Mouse (Mus musculus) midbrain, embryonic 15.5 days (tissue): ENCODE data around the gene Dpf2. TPM values are rescaled to one million over a fixed set of nuclear protein-coding genes. Genes with fewer than 3 reads are reported as not detected.

Experiments
- ATAC-seq: fragments of 200-750 bp; cut with Nextera tagmentation; replicated peaks from 2 replicates; pipeline ENCODE4 v1.8.0; 2017; ENCODE audit warnings: moderate TSS enrichment
- H3K27ac ChIP-seq: fragments of 300-500 bp; sonication (generic); 2 replicates; pipeline ENCODE4 v1.5.1; 2015; ENCODE audit warnings: mild to moderate bottlenecking, inconsistent platforms
- H3K27me3 ChIP-seq: fragments of 300-500 bp; sonication (generic); replicated peaks from 2 replicates; pipeline ENCODE4 v1.6.1; 2015; ENCODE audit warnings: inconsistent platforms
- H3K36me3 ChIP-seq: fragments of 300-500 bp; sonication (generic); replicated peaks from 2 replicates; pipeline ENCODE4 v1.6.1; 2015; ENCODE audit warnings: inconsistent platforms
- H3K4me1 ChIP-seq: fragments of 300-500 bp; sonication (generic); 2 replicates; pipeline ENCODE4 v1.6.1; 2015; ENCODE audit warnings: inconsistent platforms
- H3K4me2 ChIP-seq: fragments of 300-500 bp; sonication (generic); 2 replicates; pipeline ENCODE4 v1.6.1; 2015; ENCODE audit warnings: inconsistent platforms, mild to moderate bottlenecking, moderate library complexity
- H3K4me3 ChIP-seq: fragments of 300-500 bp; sonication (generic); 2 replicates; pipeline ENCODE4 v1.5.1; 2015; ENCODE audit warnings: mild to moderate bottlenecking, inconsistent platforms
- H3K9ac ChIP-seq: fragments of 300-500 bp; sonication (generic); 2 replicates; pipeline ENCODE4 v1.6.1; 2015; ENCODE audit warnings: mild to moderate bottlenecking, inconsistent platforms
- H3K9me3 ChIP-seq: fragments of 300-500 bp; sonication (generic); 2 replicates; pipeline ENCODE4 v1.6.1; 2016; ENCODE audit warnings: inconsistent platforms
- WGBS: fragments of 180-500 bp; shearing (Covaris S2); methylation state at CpG from one replicate; pipeline ENCODE4 v1.1.7; 2015; ENCODE audit warnings: mixed read lengths; 5-methylcytosine and 5-hydroxymethylcytosine counted together
- polyA plus RNA-seq: library from polyadenylated mRNA; unstranded; fragments of >200 nt; fragmentation: Nextera tagmentation; extraction: Ambion mirVana; gene quantifications from 2 replicates; pipeline ENCODE4 v1.2.1, GENCODE M21; 2015

The Dpf2 gene
- polyA plus RNA-seq, 1 experiment from 2014 or later = 122 TPM

DNA sequence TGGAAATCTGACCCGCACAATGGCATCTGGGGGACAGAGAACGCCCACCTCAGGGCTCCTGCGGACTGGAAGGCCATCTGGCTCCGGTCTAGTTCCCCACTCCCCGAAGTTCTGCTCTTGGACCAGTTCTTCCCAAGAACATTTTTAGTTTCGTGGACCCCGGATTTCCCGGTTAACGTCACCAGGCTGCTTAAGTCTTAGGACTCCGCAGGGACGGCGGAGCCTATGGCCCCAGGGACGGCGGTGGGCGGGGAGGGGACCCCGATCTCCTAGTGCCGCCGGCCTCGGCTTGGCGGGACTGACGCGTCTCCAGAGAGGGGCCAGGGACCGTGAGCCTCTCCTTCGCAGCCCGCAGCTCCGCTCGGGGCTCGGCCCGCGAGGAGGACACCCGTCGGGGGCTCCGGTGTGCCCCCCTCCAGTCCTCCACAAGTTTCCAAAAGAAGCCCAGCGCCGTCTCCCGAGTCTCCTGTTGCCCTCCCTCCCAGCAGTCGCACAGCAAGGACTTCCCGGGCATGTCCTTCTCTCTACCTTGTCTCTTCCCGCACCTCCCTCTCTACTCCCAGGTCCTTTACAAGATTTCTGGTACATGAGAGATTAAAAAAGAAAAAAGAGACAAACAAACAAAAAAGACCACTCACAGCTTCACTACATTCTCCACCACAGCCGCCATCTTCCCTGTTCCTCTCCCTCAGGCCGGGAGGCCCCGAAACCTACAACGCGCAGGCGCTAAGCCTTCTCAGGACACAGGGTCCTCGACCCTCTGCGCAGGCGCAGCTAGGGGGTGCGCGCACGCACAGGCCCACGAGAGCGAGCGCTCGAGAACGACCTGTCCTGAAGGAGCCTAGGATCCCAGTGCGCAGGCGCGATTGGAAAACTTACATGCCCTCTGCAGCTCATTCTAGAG lies 455 bp downstream of the Dpf2 start:
- Histone ChIP-seq H3K36me3 (peaks cover 3% of the 10 kb centered on the region; the same call in 1 of the 2 replicates), H3K4me1 (peaks cover 38% of the 10 kb centered on the region), H3K4me2 (peak overlapping the region; percentile 88), H3K27ac (peak overlapping the region; percentile 85), H3K9ac (peak overlapping the region; percentile 87), H3K9me3 (no peaks in the 10 kb centered on the region), H3K4me3 (peak overlapping the region; percentile 96), H3K27me3 (no peaks in the 10 kb centered on the region)
- WGBS = under 1% methylated on average over 59 of the region's 59 CpGs
- peak; percentile 91 for ATAC-seq

DNA sequence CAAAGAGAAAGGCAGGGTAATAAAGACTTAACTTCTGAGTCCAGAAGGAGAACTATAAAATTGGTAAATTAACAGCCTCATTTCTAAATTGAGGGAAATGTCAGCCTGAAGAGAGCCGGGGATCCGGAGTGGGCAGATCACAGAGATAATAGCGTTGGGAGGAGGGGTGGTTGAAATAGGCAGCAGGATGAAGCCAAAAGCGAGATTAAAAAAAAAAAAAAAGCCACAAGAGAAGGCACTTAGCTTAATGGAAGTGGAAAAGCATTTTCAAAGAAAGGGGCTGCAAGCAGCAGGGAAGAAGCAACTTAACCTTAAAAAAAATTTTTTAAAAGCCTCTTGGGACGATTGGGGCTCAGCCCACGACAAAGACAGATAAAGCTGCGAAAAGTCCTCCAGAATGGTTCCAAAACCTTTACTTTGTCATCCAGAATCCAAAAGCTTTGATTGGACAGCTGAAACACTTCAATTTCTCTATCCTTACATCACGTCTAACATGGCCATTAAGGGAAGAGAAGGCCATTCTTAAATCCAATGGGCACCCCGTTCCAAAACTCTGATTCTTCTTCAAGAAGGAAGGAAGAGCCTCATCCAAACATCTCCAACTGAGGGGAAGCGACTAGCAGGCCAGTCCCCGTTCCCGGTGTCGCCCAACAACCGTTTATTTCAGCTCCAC lies 1.2 kb downstream of the Dpf2 start:
- no peaks in the 10 kb centered on the region for H3K27me3 ChIP-seq
- H3K9ac ChIP-seq = peak overlapping the region; percentile 87
- ATAC-seq = no peak
- H3K4me1 ChIP-seq = peaks cover 38% of the 10 kb centered on the region
- peaks cover 3% of the 10 kb centered on the region for H3K36me3 ChIP-seq
- H3K4me2 ChIP-seq = peak overlapping the region; percentile 88
- no peaks in the 10 kb centered on the region for H3K9me3 ChIP-seq
- H3K4me3 ChIP-seq = peak overlapping the region; percentile 96
- H3K27ac ChIP-seq = peak overlapping the region; percentile 85
- 4% methylated on average over 14 of the region's 14 CpGs for WGBS

DNA sequence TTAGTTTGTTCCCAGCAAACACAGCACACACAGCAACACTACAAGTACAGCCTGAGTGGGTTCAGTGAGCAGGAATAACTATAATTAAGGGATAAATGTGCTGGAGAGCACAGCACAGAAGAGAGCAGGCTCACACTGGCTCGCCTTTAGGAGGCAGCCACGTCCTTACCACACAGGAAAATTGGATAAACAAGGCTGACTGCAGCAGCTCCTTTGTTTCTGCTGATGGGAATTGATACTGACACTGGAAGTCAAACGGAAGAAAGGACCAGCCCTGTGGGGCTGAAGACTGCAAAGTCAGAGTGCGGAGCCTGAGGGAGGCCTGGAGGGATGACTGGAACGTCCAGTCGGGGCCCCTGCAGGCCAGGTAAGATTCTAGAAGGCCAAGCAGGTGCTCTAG lies 2.6 kb downstream of the Dpf2 start:
- peak overlapping the region; percentile 25 for H3K4me3 ChIP-seq
- peaks cover 38% of the 10 kb centered on the region for H3K4me1 ChIP-seq
- H3K4me2 ChIP-seq = peak overlapping the region; percentile 88
- WGBS = 35% methylated on average over 6 of the region's 6 CpGs
- no peak for ATAC-seq
- peaks cover 16% of the 10 kb centered on the region for H3K36me3 ChIP-seq
- peak overlapping the region; percentile 44 for H3K9ac ChIP-seq
- H3K27ac ChIP-seq = peak overlapping the region; percentile 66
- no peaks in the 10 kb centered on the region for H3K9me3 ChIP-seq
- H3K27me3 ChIP-seq = no peaks in the 10 kb centered on the region

DNA sequence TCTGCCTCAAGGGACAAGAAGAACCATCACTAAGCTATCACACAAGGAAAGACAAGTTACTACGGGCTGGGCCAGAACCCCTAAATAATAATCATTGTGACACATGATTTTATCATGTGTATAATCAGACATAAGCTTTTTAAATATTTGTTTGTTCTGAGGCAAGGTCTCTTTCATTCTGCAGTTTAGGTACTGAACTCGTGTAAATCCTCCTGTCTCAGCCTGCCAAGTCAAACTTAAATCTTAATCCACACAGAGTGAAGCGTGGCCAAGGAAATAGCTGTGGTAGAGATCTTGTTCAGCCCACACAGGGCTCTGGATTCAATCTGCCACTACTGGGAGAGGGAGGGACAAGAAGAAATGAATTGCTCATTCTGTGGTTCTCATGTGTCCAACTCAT lies 5.5 kb downstream of the Dpf2 start:
- 86% methylated on average over 3 of the region's 3 CpGs for WGBS
- H3K36me3 ChIP-seq = peaks cover 46% of the 10 kb centered on the region

DNA sequence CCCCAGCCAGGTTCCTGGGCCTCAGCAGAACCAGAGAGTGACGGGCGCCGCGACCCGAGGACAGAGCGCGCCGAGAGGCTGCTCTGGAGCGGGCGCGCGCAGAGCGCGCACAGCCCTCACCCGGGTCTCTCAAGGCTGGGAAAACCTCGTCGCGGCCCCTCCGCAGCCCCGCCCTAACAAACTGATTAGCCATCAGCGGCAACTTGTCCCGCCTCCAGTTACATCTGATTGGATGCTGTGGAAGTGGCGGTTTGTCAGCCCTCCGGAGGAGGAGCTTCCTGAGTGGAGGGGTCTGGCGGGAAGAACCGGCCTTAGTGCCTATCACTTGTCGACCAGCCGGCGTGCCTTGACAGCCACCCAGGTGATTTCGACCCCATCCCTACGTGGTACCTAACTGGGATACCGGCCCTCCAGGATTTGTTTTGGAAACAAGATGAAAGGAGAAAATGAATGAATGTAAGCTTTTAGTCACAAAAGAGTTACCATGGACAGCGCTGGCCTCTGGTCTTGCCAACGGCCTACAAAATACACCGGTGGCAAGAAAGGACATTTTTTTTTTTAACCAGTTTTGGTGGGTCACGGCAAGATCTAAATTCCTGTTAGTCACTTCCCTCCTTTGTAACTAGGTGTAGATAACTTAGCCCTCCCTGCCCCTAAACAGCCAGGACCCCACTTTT lies 18.7 kb downstream of the Dpf2 start, which contains the start of gene Tigd3:
Tigd3 (minus strand) TSS at position 148 of the 677 bp plus-strand sequence.
- H3K27ac ChIP-seq = peak within 1 kb of the TSS; percentile 84
- 5% methylated on average over 36 of the region's 36 CpGs for WGBS
- H3K4me3 ChIP-seq = peak within 1 kb of the TSS; percentile 67
- ATAC-seq = peak; percentile 97
- H3K4me2 ChIP-seq = peak within 1 kb of the TSS; percentile 68
- H3K9ac ChIP-seq = peak within 1 kb of the TSS; percentile 79
- no peaks in the 10 kb centered on the region for H3K9me3 ChIP-seq
- peaks cover 9% of the 10 kb centered on the region for H3K36me3 ChIP-seq
- H3K27me3 ChIP-seq = no peaks in the 10 kb centered on the region
- H3K4me1 ChIP-seq = peaks cover 23% of the 10 kb centered on the region

More for the DNA sequence above, 5.5 kb downstream of the Dpf2 start:
- Histone ChIP-seq H3K9ac (no peak overlapping the region), H3K4me1 (peaks cover 31% of the 10 kb centered on the region), H3K27ac (no peak overlapping the region), H3K27me3 (no peaks in the 10 kb centered on the region), H3K4me2 (no peak overlapping the region), H3K9me3 (no peaks in the 10 kb centered on the region), H3K4me3 (no peak overlapping the region)
- ATAC-seq = no peak

DNA sequence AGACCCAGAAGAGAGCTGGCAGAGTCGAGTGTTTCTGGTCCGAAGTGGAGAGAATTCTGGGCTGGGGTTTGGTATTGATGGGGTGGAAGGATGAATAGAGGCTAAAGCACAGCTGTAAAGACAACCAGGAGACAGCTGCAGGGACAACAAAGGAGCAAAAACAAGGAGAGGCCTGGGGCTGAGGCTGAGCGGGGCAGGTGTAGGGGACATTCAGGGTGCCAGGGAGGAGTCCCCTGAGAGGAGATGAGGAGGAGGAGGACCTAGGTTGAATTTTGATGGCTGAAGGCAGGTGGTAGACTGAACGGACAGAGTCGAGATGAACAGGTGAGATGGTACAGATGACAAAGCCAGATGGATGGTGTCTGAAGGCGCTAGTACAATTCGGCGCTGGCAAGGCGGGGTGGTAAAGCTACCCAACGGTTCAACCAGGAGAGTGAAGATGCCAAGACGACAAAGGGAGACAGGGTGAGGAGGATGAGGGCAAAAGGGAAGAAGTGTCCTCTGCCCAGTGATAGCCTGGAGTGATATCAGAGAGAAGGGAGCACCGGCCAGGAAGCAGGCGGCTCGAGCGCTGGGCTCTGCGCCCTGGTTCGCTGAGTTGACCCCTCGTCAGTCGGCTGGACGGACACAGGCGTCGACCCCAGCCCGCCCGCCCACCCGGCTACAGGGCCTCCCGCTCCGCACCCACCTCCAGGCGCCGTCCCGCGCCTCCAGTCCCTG lies 19.4 kb downstream of the Dpf2 start:
- Histone ChIP-seq H3K9me3 (no peaks in the 10 kb centered on the region), H3K27ac (peak overlapping the region; percentile 84), H3K4me2 (peak overlapping the region; percentile 68), H3K4me3 (peak overlapping the region; percentile 67), H3K9ac (peak overlapping the region; percentile 79), H3K36me3 (peaks cover 7% of the 10 kb centered on the region; the same call in 1 of the 2 replicates), H3K4me1 (peaks cover 26% of the 10 kb centered on the region), H3K27me3 (no peaks in the 10 kb centered on the region)
- peak; percentile 57 for ATAC-seq
- WGBS = 5% methylated on average over 30 of the region's 31 CpGs

DNA sequence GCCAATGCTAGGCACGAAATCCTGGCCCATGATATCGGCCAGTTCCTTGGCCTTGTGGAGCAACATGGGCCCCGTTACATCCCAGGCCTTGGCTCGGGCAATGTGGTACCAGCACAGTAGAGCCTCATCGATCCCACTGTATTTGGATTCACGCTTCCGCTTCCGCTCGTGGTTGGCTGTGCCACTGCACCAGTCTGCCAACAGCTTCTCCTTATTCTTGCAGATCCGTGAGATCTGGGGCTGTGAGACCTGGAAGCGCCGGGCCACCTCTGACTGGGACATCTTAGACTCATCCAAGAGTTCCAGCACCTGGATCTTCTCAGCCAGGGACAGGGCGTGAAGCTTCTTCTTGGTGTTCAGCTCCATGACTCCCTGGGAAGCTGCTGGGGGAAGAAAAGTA lies 20.1 kb downstream of the Dpf2 start:
- Histone ChIP-seq H3K9me3 (no peaks in the 10 kb centered on the region), H3K4me1 (peaks cover 26% of the 10 kb centered on the region), H3K4me3 (peak overlapping the region; percentile 67), H3K4me2 (peak overlapping the region; percentile 68), H3K36me3 (peaks cover 4% of the 10 kb centered on the region; the same call in 1 of the 2 replicates), H3K27me3 (no peaks in the 10 kb centered on the region), H3K27ac (peak overlapping the region; percentile 84; the same call in 1 of the 2 replicates), H3K9ac (peak overlapping the region; percentile 79)
- no peak for ATAC-seq
- 90% methylated on average over 13 of the region's 13 CpGs for WGBS

DNA sequence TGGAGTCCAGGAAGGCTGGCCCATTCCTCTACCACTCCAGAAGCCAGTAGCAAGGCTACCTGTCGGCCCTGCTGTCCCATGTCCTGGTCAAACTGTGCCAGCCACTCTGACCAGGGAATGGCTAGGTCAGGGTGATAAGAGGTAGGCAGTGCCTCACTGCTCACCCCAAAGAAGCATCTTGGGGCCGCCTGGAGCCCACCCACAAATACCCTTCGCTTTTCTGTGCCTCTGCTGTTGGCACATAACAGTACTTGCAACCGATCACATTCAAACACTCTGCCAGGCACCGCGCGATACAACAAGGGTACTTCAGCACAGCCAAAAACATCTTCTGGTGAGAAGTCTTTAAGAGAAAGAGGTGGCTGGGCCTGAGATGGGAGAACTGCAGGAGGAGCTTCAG lies 20.5 kb downstream of the Dpf2 start:
- H3K4me3 ChIP-seq = no peak overlapping the region
- no peak overlapping the region for H3K27ac ChIP-seq
- no peaks in the 10 kb centered on the region for H3K27me3 ChIP-seq
- no peak overlapping the region for H3K9ac ChIP-seq
- peaks cover 26% of the 10 kb centered on the region for H3K4me1 ChIP-seq
- H3K4me2 ChIP-seq = peak overlapping the region; percentile 68; the same call in 1 of the 2 replicates
- no peak for ATAC-seq
- H3K9me3 ChIP-seq = no peaks in the 10 kb centered on the region
- 93% methylated on average over 7 of the region's 7 CpGs for WGBS
- H3K36me3 ChIP-seq = peaks cover 4% of the 10 kb centered on the region; the same call in 1 of the 2 replicates

DNA sequence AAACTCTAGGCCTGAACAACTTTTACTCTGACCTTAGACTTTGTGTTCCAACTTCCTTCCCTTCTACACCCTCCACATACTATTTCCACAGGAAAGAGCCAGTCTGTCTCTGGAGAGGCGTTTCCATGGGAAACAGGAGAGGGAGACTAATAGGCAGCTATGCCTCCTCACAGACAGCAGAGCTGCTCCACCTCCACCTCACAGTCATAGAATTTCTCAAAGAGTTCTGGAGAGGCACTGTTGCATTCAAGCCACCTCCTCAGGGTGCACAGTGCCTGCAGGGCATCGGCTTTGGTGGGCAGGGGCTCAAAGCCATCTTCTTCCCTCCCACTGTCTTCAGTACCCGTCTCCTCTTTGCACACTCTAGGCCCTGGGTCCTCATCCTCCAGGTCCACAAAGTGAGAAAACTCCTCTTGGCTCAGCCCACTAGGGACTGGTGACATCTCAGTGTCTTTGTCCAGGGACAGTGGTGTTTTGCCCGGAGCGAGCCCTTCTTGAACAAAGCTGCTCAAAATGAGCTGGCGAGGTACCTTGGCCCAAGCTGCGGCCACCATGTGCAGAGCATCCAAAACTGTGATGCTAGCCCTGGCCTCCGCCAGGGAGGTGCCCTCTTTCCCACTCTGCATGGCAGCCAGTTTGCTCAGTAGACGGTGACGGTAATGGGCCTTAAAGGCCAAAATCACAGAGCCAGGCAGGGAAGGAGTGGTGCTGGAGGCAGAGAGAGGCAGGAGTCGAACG lies 21.1 kb downstream of the Dpf2 start:
- H3K9me3 ChIP-seq = no peaks in the 10 kb centered on the region
- no peak overlapping the region for H3K4me3 ChIP-seq
- no peak overlapping the region for H3K9ac ChIP-seq
- no peak for ATAC-seq
- no peak overlapping the region for H3K27ac ChIP-seq
- no peaks in the 10 kb centered on the region for H3K27me3 ChIP-seq
- H3K4me2 ChIP-seq = no peak overlapping the region
- 93% methylated on average over 12 of the region's 12 CpGs for WGBS
- H3K4me1 ChIP-seq = peaks cover 26% of the 10 kb centered on the region
- H3K36me3 ChIP-seq = peaks cover 4% of the 10 kb centered on the region; the same call in 1 of the 2 replicates

DNA sequence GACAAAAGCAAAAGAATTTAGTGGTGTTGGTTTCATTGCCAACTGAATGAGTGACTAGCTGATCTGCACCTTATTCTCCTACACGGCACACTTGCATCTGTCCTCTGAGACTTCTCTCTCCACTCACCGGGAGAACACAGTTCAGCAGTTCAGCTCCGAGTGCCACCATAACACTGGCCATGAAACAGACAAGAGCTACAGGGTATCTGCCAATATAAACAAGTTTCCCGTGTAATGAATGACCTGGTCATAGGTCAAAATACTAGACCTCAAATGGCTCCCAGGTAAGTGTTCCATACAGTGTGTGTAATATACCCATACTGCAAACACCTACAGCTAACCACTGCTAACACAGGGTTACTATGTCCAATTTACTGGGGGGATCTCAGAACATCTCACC lies 23.6 kb downstream of the Dpf2 start:
- Histone ChIP-seq H3K4me2 (no peak overlapping the region), H3K36me3 (peaks cover 4% of the 10 kb centered on the region; the same call in 1 of the 2 replicates), H3K9me3 (no peaks in the 10 kb centered on the region), H3K4me1 (peaks cover 25% of the 10 kb centered on the region), H3K4me3 (no peak overlapping the region), H3K27me3 (no peaks in the 10 kb centered on the region), H3K9ac (no peak overlapping the region), H3K27ac (no peak overlapping the region)
- WGBS = 66% methylated on average over 4 of the region's 4 CpGs
- ATAC-seq = no peak

DNA sequence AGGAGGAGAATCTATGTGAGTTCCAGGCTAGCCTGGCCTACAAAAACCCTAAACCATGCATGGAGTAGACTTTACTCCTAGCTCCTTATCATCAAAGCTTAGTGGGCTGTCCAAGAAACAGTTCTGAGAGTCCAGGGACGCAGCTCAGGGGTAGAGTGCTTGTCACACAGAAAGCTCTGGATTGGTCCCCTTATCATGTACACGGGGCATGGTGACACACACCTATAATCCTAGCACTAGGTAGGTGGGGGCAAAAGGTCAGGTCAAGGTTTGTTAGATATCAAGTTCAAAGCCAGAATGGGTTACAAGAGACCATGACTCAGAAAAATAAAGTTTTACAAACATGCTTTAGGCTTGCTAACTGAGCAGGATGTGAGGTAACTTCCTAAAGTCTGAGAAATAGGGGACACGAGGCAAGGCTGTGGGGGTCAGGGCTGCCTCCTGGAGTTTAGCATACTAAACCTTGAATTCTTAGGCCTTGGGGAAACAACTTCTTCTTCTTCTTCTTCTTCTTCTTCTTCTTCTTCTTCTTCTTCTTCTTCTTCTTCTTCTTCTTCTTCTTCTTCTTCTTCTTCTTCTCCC lies 25.5 kb downstream of the Dpf2 start:
- Histone ChIP-seq H3K9me3 (no peaks in the 10 kb centered on the region), H3K27me3 (no peaks in the 10 kb centered on the region), H3K4me1 (peaks cover 13% of the 10 kb centered on the region), H3K36me3 (peaks cover 4% of the 10 kb centered on the region; the same call in 1 of the 2 replicates), H3K4me3 (no peak overlapping the region), H3K27ac (no peak overlapping the region), H3K4me2 (no peak overlapping the region), H3K9ac (no peak overlapping the region)
- 85% methylated on average over 3 of the region's 3 CpGs for WGBS
- ATAC-seq = no peak
